8 mouse cellular contexts compared by ENCODE assay signal in the genomic region with DNA sequence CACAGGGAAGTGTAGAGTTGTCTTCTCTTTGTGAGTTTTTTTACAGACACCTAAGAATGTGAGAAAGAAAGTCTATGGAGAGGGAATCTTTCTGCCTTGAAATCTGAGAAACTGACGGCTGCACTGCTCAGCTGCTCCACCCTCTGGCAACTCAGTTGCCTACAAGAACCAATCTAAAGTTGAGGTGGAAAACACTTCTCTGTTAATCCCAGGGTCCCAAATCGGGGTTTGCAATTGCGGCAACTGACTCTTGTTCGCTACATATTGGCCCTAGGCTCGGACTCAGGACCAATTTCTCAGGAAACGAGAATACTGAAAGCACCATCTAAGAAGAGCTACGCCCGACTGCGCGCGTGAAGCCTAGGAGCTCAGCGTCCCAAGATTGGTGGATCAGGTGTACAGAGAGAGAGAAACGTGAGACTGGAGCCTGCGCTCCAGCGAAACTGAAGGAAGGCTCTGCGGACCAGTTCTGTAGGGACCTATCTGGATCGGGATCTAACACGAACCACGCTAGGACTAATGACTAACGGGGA. TPM values are rescaled to one million over a fixed set of nuclear protein-coding genes. Genes with fewer than 3 reads are reported as not detected.
DNase-seq lines count a peak whose midpoint lies in the region; ATAC-seq and TF ChIP-seq lines count a peak whose summit lies in the region.

No protein-coding gene starts in this region.

- no peaks in the 10 kb centered on the region for H3K9me3 ChIP-seq in forebrain, embryonic 14.5 days (replicated peaks; ENCODE audit: control insufficient read depth, low read length)

- no peak for TF ChIP-seq EP300 in heart, adult 2 months (IDR thresholded peaks at IDR 0.05; ENCODE audit: insufficient read depth, low read depth, low read length)

- H3K27me3 ChIP-seq in heart, adult 2 months (ENCODE audit: control insufficient read depth, insufficient read depth, low read length) = peaks cover 3% of the 10 kb centered on the region
- peaks cover 4% of the 10 kb centered on the region; the same call in 1 of the 2 replicates for H3K27me3 ChIP-seq in forebrain, embryonic 14.5 days (replicated peaks; ENCODE audit: control insufficient read depth, insufficient read depth, low read length)
- H3K27me3 ChIP-seq in splenic B cell, adult 2 months (ENCODE audit: control insufficient read depth, insufficient read depth, low read length, poor library complexity, severe bottlenecking) = no peaks in the 10 kb centered on the region; the same call in 1 of the 2 replicates

- TF ChIP-seq CTCF in heart, adult 2 months (IDR thresholded peaks at IDR 0.05) = peak; percentile 70

- no peak overlapping the region for H3K27ac ChIP-seq in heart, adult 2 months
- H3K27ac ChIP-seq in forebrain, embryonic 14.5 days (ENCODE audit: low read depth, low read length) = no peak overlapping the region

- no peak for TF ChIP-seq POLR2A in heart, adult 2 months (IDR thresholded peaks at IDR 0.05; ENCODE audit: insufficient read depth, low read depth, low read length)

- intact Hi-C loops in heart, adult 2 months (cut with DNase I) = loop anchor here (2.0 kb wide), 3 partner anchors 55 to 359 kb away; partner anchors contain the start of gene Psma1
- intact Hi-C loops in left cerebral cortex, postnatal 14 days (cut with DNase I) = loop anchor here (2.0 kb wide), 1 partner anchor 55 kb away; no protein-coding TSS in a partner anchor

- peak overlapping the region; percentile 36 for H3K4me3 ChIP-seq in heart, adult 2 months
- H3K4me3 ChIP-seq in forebrain, embryonic 14.5 days (ENCODE audit: low read depth, low read length) = peak overlapping the region; percentile 31

- H3K36me3 ChIP-seq in heart, adult 2 months (ENCODE audit: control insufficient read depth, insufficient read depth, low read length) = no peaks in the 10 kb centered on the region
- no peaks in the 10 kb centered on the region for H3K36me3 ChIP-seq in forebrain, embryonic 14.5 days (ENCODE audit: control insufficient read depth, insufficient read depth, low read length)
- H3K36me3 ChIP-seq in splenic B cell, adult 2 months (ENCODE audit: control insufficient read depth, insufficient read depth, low read length, poor library complexity, severe bottlenecking) = no peaks in the 10 kb centered on the region

- peak; percentile 44 for ATAC-seq in forebrain, embryonic 14.5 days
- peak; percentile 68 for ATAC-seq in megakaryocyte-erythroid progenitor cell, adult 5-6 weeks (replicated peaks; ENCODE audit: low FRiP score, low TSS enrichment, poor library complexity, severe bottlenecking)

- WGBS in heart, adult 2 months = 1% methylated on average over 20 of the region's 20 CpGs
- under 1% methylated on average over 20 of the region's 20 CpGs for WGBS in forebrain, embryonic 14.5 days

- 0 out of 2 replicates have a peak overlapping the region, but pooled peaks have one; percentile 16 for H3K9ac ChIP-seq in heart, adult 2 months (ENCODE audit: low read depth, low read length)
- peak overlapping the region; percentile 26 for H3K9ac ChIP-seq in forebrain, embryonic 14.5 days (ENCODE audit: low read length)

- peak; percentile 8 to 30 for DNase-seq in heart, adult 2 months
- DNase-seq in heart, adult 11 months = no peak
- peak; percentile 16 for DNase-seq in cerebellum, adult 11 months
- DNase-seq in forebrain, embryonic 14.5 days (ENCODE audit: low spot score) = peak; percentile 72
- peak; percentile 35 for DNase-seq in hindlimb bud, embryonic 11.5 days (ENCODE audit: extremely low spot score, low read depth, low spot score)
- DNase-seq in left cerebral cortex, postnatal 14 days (ENCODE audit: low spot score in 2 of 2) = peak; percentile 33 to 59
- DNase-seq in splenic B cell, adult 2 months (ENCODE audit: low read depth, low spot score) = peak; percentile 54

- H3K79me2 ChIP-seq in heart, adult 2 months (replicated peaks; ENCODE audit: control insufficient read depth, insufficient read depth, low read length) = no peaks in the 10 kb centered on the region

- H3K4me2 ChIP-seq in forebrain, embryonic 14.5 days (ENCODE audit: low read length) = peak overlapping the region; percentile 92

- H3K4me1 ChIP-seq in heart, adult 2 months (ENCODE audit: control insufficient read depth, insufficient read depth, low read length) = no peaks in the 10 kb centered on the region
- peaks cover 4% of the 10 kb centered on the region; the same call in 1 of the 2 replicates for H3K4me1 ChIP-seq in forebrain, embryonic 14.5 days (ENCODE audit: control insufficient read depth, insufficient read depth, low read length)

RNA-seq across cellular contexts. Expression of gene Calca, which starts 0.5 kb away (rescaled TPM):
- not detected for total RNA-seq in heart, adult 2 months (2021)
- 0.29 TPM in 1 of 2 replicates, not detected in the other for polyA plus RNA-seq in heart, adult 2 months (2012; rRNA removed)
- 1.2 and 2.6 TPM in 2 replicates for polyA plus RNA-seq in forebrain, embryonic 14.5 days (2014; fragmentation: Nextera tagmentation; extraction: Ambion mirVana)
- 1 to 10 TPM; 1.8 to 2.3 TPM for total RNA-seq in left cerebral cortex, postnatal 14 days (2021)
- total RNA-seq in megakaryocyte-erythroid progenitor cell, adult 5-6 weeks (2014; fragmentation: Nextera tagmentation) = not detected in 2 replicates
- not detected in 2 replicates for total RNA-seq in megakaryocyte-erythroid progenitor cell, adult 5-6 weeks (2017)
